Mouse (Mus musculus) heart, adult 18-20 months (tissue): Measurements from ENCODE around the gene Sept8. TPM values are rescaled to one million over a fixed set of nuclear protein-coding genes. Genes with fewer than 3 reads are reported as not detected.
"Not testable (repeated sequence)": the region's sequence is repeated elsewhere in the genome, so short reads cannot be mapped to it uniquely, and the experiment has no call there.

Source experiments
- DNase-seq, 2 experiments: peaks; one replicate each; pipeline ENCODE4 v3.0.0; 2021 to 2022; ENCODE audit warnings: mixed read lengths in 1 of 2
- total RNA-seq, 2 experiments: library from RNA; stranded (reverse); gene quantifications; 2 replicates each; pipeline ENCODE4 v1.2.3; 2021

Gene Sept8
- total RNA-seq, 2 experiments from 2014 or later = 24.7 to 24.8 TPM

GRCm38 (mm10) chr11:53523545-53524405 lies 4.7 kb downstream of the Sept8 start:
- no peak for DNase-seq

GRCm38 (mm10) chr11:53524905-53525304 lies 5.8 kb downstream of the Sept8 start:
- DNase-seq = no peak

GRCm38 (mm10) chr11:53525461-53525860 lies 6.4 kb downstream of the Sept8 start:
- DNase-seq = peak; percentile 70 to 79

GRCm38 (mm10) chr11:53528397-53529252 lies 9.6 kb downstream of the Sept8 start:
- DNase-seq = peak in 1 of 2 experiments; percentile 25

GRCm38 (mm10) chr11:53529253-53529557 lies 10.1 kb downstream of the Sept8 start:
- peak; percentile 87 for DNase-seq

- no peak for DNase-seq
Observed at GRCm38 (mm10) chr11:53530001-53530400, 10.9 kb downstream of the Sept8 start.

- no peak for DNase-seq
Observed at GRCm38 (mm10) chr11:53531578-53532230, 12.6 kb downstream of the Sept8 start.

- peak in 1 of 2 experiments; percentile 27 for DNase-seq
Observed at GRCm38 (mm10) chr11:53532231-53532620, 13.2 kb downstream of the Sept8 start.

GRCm38 (mm10) chr11:53539002-53539491 lies 20.0 kb downstream of the Sept8 start:
- no peak for DNase-seq

- DNase-seq = no peak
Observed at GRCm38 (mm10) chr11:53540394-53540793, 21.3 kb downstream of the Sept8 start.

GRCm38 (mm10) chr11:53541222-53541621 lies 22.2 kb downstream of the Sept8 start:
- no peak for DNase-seq

GRCm38 (mm10) chr11:53543021-53543420 lies 24.0 kb downstream of the Sept8 start:
- no peak for DNase-seq

- DNase-seq = no peak
Observed at GRCm38 (mm10) chr11:53546271-53546670, 27.2 kb downstream of the Sept8 start.

GRCm38 (mm10) chr11:53547566-53547965 lies 28.5 kb downstream of the Sept8 start:
- DNase-seq = no peak

- DNase-seq = no peak
Observed at GRCm38 (mm10) chr11:53548036-53548605, 29.1 kb downstream of the Sept8 start.

- DNase-seq = no peak
Observed at GRCm38 (mm10) chr11:53550714-53551113, 31.7 kb downstream of the Sept8 start.

GRCm38 (mm10) chr11:53551754-53552153 lies 32.7 kb downstream of the Sept8 start:
- DNase-seq = no peak

- DNase-seq = not testable (repeated sequence)
Observed at GRCm38 (mm10) chr11:53556529-53556928, 37.5 kb downstream of the Sept8 start.

- not testable (repeated sequence) for DNase-seq
Observed at GRCm38 (mm10) chr11:53557992-53558391, 38.9 kb downstream of the Sept8 start.

- not testable (repeated sequence) for DNase-seq
Observed at GRCm38 (mm10) chr11:53559980-53560379, 40.9 kb downstream of the Sept8 start.

- DNase-seq = no peak
Observed at GRCm38 (mm10) chr11:53561986-53562385, 42.9 kb downstream of the Sept8 start.

- DNase-seq = no peak
Observed at GRCm38 (mm10) chr11:53566646-53567045, 47.6 kb downstream of the Sept8 start.
